Mouse (Mus musculus) heart, postnatal 10 days (tissue): ENCODE measurements around the gene Zbtb4. TPM values are rescaled to one million over a fixed set of nuclear protein-coding genes. Genes with fewer than 3 reads are reported as not detected.

Source experiments
- DNase-seq, 2 experiments: peaks; one replicate each; pipeline ENCODE4 v3.0.0; 2021
- intact Hi-C: fragments of 180-260 bp; cut with DNase I; formaldehyde crosslinking; loops from one replicate; pipeline ENCODE4 v1.15.1; 2025
- total RNA-seq, 2 experiments: library from RNA; stranded (reverse); gene quantifications; 2 replicates each; pipeline ENCODE4 v1.2.3; 2021

Gene Zbtb4
- total RNA-seq, 2 experiments from 2014 or later: 42.2 to 43.9 TPM

DNA sequence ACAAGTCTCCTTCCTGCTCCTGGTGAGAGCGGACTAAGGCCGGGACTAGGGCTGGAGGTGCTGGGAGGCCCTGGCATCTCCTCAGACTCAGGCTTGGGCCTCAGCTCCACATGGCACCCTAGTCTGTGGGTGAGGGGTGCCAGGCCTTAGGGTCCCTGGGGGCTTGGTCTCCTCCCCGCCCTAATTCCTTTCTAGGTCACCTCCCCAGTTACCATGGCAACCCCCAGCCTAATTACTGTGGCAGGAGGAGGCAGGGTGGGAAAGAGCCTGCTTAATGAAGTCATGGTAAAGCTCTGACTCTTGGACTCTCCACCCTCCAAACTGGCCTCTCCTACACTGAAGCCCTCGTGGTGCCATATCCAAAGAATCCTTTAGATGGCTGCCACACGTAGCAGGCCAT is 63.1 kb downstream of the Zbtb4 start:
- intact Hi-C loops: no loop called here
- no peak for DNase-seq

DNA sequence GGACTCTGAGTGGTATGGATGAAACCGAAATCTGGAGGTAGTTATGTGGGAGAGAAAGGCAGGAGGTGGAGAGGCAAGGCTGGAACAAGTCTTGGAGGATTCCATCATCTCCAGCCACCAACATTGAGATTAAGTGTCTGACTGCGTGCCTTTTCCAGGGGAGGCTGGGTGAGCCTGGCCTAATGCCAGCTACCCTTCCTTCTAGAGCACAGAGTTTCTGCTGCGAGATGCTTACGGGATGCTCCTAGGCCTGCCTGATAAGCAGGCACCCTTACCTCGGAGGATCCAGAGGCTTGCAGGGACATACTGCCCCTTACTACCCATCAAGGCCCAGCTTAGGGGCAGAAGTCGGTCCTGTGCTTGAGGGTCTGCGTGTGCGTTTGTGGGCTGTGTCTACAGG is 67.8 kb downstream of the Zbtb4 start:
- intact Hi-C loops: no loop called here
- DNase-seq: no peak

Other genes with a start within 250 kb of the Zbtb4 start
- under 1 TPM; 0.02 to 0.10 TPM for gene Dnah2, start 216.8 kb upstream of the Zbtb4 start, total RNA-seq
- gene Efnb3, start 205.7 kb upstream of the Zbtb4 start, total RNA-seq: 100 to 1,000 TPM in 1 of 2 experiments, 10 to 100 TPM in 1; 97.6 to 115 TPM
- 1 to 10 TPM; 5.9 to 6.8 TPM for gene Wrap53, start 185.7 kb upstream of the Zbtb4 start, total RNA-seq
- gene Trp53, start 185.6 kb upstream of the Zbtb4 start, total RNA-seq: 10 to 100 TPM; 32.5 to 45.2 TPM
- 10 to 100 TPM; 29.9 to 36.5 TPM for gene Atp1b2, start 160.0 kb upstream of the Zbtb4 start, total RNA-seq
- not detected for gene Shbg, start 148.0 kb upstream of the Zbtb4 start, total RNA-seq
- 1 to 10 TPM; 4.3 to 4.7 TPM for gene Sat2, start 143.9 kb upstream of the Zbtb4 start, total RNA-seq
- gene Fxr2, start 132.9 kb upstream of the Zbtb4 start, total RNA-seq: 10 to 100 TPM; 72.1 to 78.7 TPM
- not detected for gene Sox15, start 110.6 kb upstream of the Zbtb4 start, total RNA-seq
- 10 to 100 TPM; 33.1 to 33.7 TPM for gene Mpdu1, start 103.3 kb upstream of the Zbtb4 start, total RNA-seq
- 1 to 10 TPM; 5.8 to 7.8 TPM for gene Cd68, start 99.8 kb upstream of the Zbtb4 start, total RNA-seq
- 100 to 1,000 TPM; 389 to 397 TPM for gene Eif4a1, start 93.5 kb upstream of the Zbtb4 start, total RNA-seq
- gene Senp3, start 83.8 kb upstream of the Zbtb4 start, total RNA-seq: 10 to 100 TPM; 48.9 to 49.6 TPM
- gene Tnfsf13, start 80.1 kb upstream of the Zbtb4 start, total RNA-seq: 1 to 10 TPM; 2.1 to 2.4 TPM
- 10 to 100 TPM; 19.6 to 20.3 TPM for gene Tnfsf12, start 70.1 kb upstream of the Zbtb4 start, total RNA-seq
- gene Tnfsfm13, start 69.8 kb upstream of the Zbtb4 start, total RNA-seq: 1 to 10 TPM; 5.1 to 5.2 TPM
- gene Polr2a, start 7.3 kb upstream of the Zbtb4 start, total RNA-seq: 10 to 100 TPM; 44.5 to 47.5 TPM
- gene Slc35g3, start 3.9 kb upstream of the Zbtb4 start, total RNA-seq: under 1 TPM; 0.17 to 0.40 TPM
- gene Chrnb1, start 30.0 kb downstream of the Zbtb4 start, total RNA-seq: 1 to 10 TPM; 5.8 to 7.1 TPM
- 1 to 10 TPM; 1.9 to 3.5 TPM for gene Fgf11, start 35.9 kb downstream of the Zbtb4 start, total RNA-seq
- gene Tmem102, start 39.7 kb downstream of the Zbtb4 start, total RNA-seq: 1 to 10 TPM in 1 of 2 experiments, under 1 TPM in 1; 0.94 to 1.2 TPM
- not detected for gene Gm39566, start 49.4 kb downstream of the Zbtb4 start, total RNA-seq
- gene Spem2, start 52.6 kb downstream of the Zbtb4 start, total RNA-seq: not detected
- not detected for gene Spem1, start 56.3 kb downstream of the Zbtb4 start, total RNA-seq
- gene Nlgn2, start 71.9 kb downstream of the Zbtb4 start, total RNA-seq: 10 to 100 TPM; 13.6 TPM
- gene Tmem256, start 72.6 kb downstream of the Zbtb4 start, total RNA-seq: 100 to 1,000 TPM; 130 to 151 TPM
- gene Plscr3, start 80.5 kb downstream of the Zbtb4 start, total RNA-seq: 10 to 100 TPM; 52.5 to 59.7 TPM
- gene Tnk1, start 92.8 kb downstream of the Zbtb4 start, total RNA-seq: not detected
- not detected for gene Tmem95, start 112.1 kb downstream of the Zbtb4 start, total RNA-seq
- 1 to 10 TPM; 3.0 to 3.5 TPM for gene Kctd11, start 115.5 kb downstream of the Zbtb4 start, total RNA-seq
- gene Acap1, start 129.6 kb downstream of the Zbtb4 start, total RNA-seq: 1 to 10 TPM; 2.7 to 3.0 TPM
- gene 2810408A11Rik, start 135.1 kb downstream of the Zbtb4 start, total RNA-seq: 1 to 10 TPM; 2.1 to 2.7 TPM
- 10 to 100 TPM; 39.2 to 39.9 TPM for gene Neurl4, start 135.2 kb downstream of the Zbtb4 start, total RNA-seq
- 10 to 100 TPM; 29.4 to 30.5 TPM for gene Gps2, start 148.0 kb downstream of the Zbtb4 start, total RNA-seq
- gene Eif5a, start 156.0 kb downstream of the Zbtb4 start, total RNA-seq: 100 to 1,000 TPM; 488 to 490 TPM
- gene Ybx2, start 169.9 kb downstream of the Zbtb4 start, total RNA-seq: 10 to 100 TPM; 22.7 to 25.7 TPM
- gene Slc2a4, start 182.3 kb downstream of the Zbtb4 start, total RNA-seq: 100 to 1,000 TPM; 135 to 144 TPM
- not detected for gene Cldn7, start 198.9 kb downstream of the Zbtb4 start, total RNA-seq
- gene Ctdnep1, start 215.2 kb downstream of the Zbtb4 start, total RNA-seq: 100 to 1,000 TPM; 144 to 159 TPM
- 10 to 100 TPM; 60.7 to 64.6 TPM for gene Elp5, start 216.6 kb downstream of the Zbtb4 start, total RNA-seq
- gene Gabarap, start 225.2 kb downstream of the Zbtb4 start, total RNA-seq: 100 to 1,000 TPM; 275 to 295 TPM
- gene Phf23, start 229.9 kb downstream of the Zbtb4 start, total RNA-seq: 10 to 100 TPM; 23.1 to 27.7 TPM
- gene Dvl2, start 234.7 kb downstream of the Zbtb4 start, total RNA-seq: 10 to 100 TPM in 1 of 2 experiments, 1 to 10 TPM in 1; 8.6 to 11.8 TPM
- 1,000 to 10,000 TPM; 1,260 to 1,282 TPM for gene Acadvl, start 249.5 kb downstream of the Zbtb4 start, total RNA-seq